Mouse (Mus musculus): ENCODE results near the gene Scfd2.

Scfd2 gene

DNA sequence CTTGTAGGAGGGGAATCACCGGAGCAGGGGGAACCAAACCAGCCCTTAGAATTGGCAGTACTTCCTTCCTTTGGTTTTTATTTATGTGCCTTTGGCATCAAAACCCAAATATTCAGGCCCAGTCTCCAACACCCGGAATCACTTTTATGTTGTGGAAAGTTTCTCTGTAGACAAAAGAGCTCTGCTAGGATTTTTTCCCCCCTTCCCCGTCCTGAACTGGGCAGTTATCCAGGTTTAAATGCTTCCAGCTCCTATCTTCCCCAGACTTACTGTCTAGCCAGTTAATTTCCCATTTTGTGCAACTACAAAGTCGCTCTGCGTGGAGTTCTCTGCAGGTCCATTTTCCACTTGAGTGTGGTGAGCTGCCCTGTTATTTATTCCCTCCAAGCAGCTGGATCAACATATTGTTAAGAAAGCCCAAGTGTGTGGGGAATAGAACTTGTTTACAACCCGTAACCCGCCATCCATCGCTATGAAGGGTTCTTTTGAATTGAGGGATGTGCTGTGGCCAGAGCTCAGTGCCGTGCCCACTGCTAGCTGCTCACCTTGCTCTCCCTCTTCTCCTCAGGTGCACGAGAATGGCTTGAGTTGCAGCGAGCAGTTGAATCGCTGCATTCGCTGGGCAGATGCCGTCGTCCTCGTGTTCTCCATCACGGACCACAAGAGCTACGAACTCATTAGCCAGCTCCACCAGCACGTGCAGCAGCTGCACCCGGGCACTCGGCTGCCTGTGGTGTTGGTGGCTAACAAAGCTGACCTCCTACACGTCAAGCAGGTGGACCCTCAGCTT, 333.8 kb downstream of the Scfd2 start:
- DNase-seq = peak; percentile 47

DNA sequence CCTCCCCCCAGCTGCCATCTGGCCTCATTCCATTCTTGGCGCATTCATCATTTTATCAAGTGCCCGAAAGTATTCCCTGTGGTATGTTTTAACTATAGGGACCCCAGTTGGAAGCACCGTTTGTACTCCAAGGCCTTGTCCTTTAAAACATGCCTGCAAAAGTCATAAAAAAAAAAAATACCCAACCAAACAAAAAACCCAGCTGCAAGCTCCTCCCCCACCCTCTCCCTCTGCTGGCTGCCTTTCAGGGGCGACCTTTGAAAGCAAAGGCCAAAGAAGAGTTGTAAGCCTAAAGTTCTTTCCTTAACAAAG, 335.3 kb downstream of the Scfd2 start:
- DNase-seq = peak; percentile 79

DNA sequence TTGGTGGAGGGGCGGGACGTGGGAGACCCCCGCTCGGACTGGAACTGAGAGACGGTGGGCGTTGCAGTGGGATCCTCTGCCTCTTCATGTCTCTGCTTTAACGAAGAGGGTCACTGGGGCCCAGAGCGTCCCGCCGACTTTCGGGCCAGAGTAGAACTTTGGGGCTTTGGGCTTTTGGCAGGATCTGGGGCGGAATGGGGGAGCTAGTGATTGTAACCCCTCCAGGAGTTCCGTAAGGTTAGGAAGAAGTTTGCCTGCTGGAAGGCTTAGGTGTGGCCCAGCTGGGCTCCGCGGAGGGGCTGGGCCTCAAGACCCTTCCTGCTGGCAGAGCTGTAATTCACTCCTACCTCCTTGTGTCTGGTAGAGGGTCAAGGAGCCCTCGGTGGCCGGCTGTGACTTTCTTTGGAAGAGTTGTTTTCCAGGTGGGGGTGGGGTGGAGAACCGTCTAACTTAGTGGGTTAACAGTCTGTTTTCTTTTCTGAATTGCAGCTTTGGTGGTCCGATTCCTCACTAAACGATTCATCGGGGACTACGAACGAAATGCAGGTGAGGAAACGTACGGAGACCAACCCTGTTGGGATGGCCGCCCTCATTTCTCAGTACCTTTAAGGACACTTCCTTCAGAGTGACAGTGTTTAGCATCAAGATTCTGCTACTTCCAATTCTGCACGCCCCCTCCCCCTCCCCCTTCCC, 335.8 kb downstream of the Scfd2 start:
- peak; percentile 39 for DNase-seq

DNA sequence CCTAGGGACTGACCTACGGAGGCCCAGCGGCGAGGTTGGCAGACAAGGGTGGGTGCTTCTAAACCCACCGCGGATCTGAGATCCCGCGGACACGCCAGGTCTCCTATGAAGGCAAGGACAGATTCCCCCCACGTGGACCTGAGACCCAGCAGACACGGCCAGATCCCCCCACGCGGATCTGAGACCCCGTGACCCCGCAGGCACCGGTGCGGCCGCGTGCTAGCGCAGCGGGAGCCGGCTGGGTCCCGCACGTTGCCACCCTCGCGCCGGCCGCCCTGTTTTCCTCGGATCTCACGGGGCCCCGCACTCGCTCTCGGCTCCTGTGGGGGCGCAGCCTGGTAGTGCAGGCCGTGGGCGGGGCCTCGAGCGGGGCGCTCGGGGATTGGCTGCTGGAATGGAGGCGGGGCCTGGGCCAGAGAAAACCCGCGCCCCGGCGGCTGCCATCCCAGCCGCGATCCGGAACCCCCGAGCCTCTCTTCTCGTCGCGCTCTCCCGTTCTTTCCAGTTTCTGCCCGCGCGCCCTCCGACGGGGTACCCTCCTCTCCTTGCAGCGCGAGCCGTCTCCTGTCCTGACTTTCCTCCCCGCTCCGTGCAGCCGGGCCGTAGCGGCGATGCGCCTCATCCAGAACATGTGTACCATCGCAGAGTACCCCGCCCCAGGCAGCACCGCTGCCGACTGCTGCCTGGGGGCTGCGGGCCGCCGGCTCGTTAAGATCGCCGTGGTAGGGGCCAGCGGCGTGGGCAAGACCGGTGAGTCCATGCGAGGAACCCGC, 336.5 kb downstream of the Scfd2 start, which contains the start of gene Rasl11b:
TSS of gene Rasl11b (plus strand) at position 446 of the 773 bp plus-strand sequence.
- peak; percentile 98 for DNase-seq

DNA sequence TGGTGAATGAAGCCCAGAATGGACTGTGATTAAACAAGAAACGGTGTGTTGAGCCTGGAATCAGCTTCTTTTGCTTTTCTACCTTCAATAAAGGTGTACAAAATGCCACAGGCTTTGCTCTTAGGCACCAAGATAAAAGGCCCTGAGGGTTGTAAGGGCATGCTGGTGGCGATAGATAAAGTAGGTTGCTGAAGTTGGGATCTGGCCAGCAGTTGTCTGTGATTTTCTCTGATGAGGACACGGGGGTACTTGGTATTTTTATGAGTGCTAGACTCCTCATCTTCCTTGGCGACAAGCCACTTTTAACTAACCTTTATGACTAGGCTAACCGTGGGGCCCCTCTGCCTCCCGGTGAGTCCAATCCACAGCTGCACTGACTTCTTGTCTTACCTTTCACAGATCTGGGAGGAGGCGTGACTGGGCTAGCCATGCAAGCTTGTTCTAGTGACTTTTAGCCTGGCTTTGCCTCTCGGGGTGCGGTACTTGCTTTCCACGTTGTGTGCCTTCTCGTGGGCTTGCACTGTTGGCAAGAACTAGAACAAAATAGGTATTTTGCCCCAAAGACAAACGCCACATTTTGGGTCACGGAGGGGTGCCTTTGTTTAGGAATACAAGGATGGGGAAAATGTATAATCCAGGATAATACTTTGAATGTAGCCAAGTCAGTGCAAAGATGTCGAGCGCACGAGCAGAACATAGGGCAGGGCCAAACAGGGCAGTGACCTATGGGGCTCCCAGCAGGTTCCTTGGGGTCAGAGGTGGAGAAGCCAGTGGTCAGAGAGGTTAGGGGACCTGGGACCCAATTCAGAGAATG, 337.3 kb downstream of the Scfd2 start:
- no peak for DNase-seq

DNA sequence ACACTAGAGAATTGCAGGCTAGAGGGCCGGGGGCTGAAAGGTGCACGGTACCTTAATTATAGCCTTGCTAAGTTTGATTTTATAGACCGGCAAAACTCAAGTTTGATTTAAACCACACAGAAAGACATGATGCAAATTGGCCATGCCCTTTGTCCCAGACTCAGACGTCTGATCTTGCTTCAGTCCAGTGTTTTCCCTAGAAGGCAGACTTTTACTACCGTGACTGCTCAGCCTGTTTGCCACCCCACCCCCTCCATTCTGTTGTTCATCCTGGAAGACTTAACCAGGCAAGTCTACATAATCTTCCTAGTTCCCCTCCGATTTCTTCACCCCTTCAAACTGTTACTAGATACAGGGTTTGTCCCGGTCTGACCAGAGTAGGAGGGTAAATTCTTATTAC, 337.9 kb downstream of the Scfd2 start:
- peak; percentile 43 for DNase-seq

DNA sequence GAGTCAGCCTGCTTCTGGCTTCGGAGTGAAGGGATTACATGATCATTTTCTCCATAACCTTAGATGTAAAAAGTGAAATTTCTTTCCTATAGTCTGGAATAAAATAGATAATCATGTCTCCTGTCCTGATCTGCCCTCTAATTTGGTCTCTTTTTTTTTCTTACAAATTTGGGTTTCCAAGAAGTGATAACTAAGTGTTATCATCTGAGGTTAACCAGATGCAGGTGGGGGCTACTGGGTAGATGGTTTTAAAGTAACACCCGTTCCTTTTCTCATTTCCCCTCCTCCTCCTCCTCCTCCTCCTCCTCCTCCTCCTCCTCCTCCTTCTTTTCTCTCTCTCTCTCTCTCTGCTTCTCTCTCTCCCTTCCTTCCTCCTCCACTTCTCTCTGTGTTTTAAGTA, 338.6 kb downstream of the Scfd2 start:
- no peak for DNase-seq

DNA sequence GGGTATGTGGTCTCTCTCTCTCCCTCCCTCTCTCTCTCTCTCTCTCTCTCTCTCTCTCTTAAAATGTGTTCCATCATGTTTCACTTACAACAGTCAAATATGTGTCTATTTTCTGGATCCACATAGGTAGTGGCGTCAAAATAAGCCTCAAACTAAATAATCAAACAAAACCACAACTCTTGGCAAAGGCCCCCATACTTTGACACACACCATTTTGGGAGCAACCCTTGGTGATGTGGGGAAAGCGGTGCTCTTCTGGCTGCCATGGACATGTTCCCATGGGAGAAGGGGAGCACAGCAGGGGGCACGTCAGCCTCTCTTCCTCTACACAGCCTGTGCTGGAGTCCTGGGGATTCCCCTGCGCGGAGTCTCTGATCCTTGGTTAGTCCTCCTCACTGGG, 340.6 kb downstream of the Scfd2 start:
- no peak for DNase-seq

DNA sequence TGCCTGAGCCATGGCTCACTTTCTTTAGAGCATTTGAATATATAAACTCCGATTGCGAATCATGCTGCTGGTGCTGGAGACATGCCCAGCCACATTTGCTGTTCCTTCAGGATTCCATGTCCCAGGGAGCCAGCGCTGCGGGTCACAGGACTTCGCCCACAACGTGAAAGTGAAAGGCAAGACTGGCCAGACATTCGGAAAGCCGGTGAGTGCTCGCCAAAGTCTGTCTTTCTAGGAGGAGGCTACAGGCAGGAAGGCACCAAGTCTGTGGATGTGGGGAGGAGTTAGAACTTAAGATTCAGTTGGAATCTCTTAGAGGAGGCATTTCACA, 341.4 kb downstream of the Scfd2 start:
- peak; percentile 62 for DNase-seq

DNA sequence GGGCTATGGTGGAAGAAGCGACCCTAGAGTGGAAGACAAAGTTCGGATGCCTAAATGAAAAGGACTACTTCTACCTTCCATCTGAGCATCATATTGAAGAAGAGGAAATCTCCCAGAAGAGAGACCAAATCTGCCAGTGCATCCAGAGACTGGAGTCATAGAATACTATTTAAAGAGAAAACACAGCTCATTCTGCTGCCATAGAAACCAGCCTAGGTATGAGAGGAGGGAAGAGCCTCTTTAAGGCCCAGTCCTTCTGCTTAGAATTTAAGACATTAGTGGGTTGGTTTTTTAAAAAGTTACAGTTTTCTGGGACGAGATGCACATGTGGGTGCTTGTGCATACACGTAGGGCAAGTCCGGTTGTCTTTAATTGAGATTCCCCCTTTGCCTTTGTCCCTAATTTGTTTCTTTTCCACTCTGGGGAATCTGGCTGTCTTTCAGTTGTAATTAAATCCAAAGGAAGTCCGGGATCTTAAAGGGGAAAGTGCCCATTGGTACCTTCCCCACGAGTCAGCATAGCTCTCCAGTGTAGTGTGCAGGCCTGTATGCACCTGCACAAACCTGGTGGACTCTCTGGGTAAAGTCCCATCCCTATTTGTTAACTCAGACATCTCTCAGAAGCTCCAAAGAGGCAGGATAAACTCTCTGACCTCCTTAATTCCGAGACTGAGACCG, 341.9 kb downstream of the Scfd2 start:
- DNase-seq = no peak

DNA sequence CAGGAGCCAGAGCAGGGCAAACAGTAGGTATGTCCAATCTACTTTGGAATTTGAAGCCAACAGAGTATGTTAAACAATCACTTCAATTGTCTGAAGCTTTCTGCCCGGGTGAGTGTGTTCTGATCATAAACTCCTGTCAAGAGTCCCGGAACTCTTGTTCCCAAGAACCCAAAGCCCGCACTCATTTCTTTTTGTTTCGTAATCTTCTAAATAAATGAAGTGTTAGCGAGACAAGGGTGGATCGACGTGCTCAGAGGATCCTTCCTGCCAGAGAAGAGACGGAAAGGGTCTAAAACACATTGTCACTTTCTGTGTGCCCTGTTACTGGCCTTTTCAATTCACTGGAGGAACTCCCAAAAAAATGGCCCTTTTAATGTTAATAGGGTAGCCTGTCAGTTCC, 342.7 kb downstream of the Scfd2 start:
- DNase-seq = no peak

DNA sequence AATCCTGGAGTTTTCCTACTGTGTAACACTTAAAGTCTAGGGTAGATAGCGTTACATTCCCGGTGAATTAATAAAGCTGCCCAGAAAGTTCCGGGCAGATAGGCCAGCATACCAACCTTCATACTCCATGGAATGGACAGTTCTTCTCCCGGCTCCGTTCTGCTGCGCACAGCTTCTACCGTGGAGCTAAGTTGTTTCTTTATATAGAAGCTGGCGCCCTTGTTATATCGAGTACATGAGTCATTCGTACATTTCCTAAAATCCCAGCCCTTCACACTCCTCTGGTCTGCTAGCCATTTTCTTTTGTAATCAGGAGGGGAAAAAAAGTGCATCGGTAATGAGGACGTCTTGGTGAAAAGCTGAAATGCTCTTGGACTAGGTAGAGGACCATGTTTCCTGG, 343.5 kb downstream of the Scfd2 start:
- no peak for DNase-seq

DNA sequence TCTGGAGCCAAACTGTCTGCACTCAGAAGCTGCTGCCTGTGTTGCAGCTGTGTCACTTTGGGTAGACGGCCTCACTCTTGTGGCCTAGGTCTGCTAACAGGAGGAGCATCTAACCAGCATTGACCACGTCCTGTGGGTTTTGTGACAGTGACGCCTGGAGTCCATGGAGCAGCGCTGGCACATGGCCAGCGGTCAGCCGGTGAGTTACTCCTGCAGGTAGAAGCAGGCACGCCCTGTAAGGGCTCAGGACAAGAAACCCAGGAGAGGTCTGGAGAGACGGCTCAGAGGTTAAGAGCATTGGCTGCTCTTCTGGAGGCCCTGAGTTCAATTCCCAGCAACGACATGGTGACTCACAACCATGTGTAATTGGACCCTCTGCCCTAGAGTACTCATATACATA, 347.0 kb downstream of the Scfd2 start:
- DNase-seq = no peak

DNA sequence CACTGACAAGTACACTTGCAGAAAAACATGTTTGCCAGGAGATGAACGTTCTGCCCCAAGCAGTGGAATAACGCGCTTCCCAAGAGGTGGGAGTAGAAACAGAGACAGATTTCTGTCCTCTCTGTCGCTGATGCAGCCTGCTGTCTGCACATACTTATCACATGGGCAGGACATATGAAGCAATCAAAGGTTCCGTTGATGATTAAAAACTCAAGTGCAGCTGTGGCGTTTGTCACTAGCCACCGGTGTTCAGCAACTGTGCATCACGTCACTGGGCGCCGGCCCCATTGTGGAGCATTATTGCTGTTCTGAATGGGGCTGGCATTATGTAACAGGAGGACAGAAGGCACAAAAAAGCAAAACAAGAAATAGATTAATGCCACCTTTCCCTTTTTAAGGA, 348.4 kb downstream of the Scfd2 start:
- no peak for DNase-seq

DNA sequence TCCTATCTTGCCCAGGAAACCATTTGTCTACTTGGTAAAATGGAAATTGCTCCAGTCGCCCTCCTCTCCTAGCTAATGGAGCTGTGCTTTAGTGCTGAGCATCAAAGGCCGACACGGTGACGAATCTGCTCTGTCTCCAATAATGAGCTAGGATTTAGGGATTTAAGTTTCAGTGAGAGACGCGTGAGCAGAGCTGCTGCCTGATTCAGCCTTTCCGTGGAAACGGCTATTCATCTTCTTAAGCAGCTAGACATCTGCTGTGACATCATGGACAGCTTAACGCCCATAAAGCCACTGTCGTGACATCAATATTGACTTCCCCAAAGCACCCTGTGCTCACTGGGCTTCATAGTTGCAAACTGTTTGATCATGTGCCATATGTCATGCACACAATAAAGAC, 351.3 kb downstream of the Scfd2 start:
- DNase-seq = no peak

DNA sequence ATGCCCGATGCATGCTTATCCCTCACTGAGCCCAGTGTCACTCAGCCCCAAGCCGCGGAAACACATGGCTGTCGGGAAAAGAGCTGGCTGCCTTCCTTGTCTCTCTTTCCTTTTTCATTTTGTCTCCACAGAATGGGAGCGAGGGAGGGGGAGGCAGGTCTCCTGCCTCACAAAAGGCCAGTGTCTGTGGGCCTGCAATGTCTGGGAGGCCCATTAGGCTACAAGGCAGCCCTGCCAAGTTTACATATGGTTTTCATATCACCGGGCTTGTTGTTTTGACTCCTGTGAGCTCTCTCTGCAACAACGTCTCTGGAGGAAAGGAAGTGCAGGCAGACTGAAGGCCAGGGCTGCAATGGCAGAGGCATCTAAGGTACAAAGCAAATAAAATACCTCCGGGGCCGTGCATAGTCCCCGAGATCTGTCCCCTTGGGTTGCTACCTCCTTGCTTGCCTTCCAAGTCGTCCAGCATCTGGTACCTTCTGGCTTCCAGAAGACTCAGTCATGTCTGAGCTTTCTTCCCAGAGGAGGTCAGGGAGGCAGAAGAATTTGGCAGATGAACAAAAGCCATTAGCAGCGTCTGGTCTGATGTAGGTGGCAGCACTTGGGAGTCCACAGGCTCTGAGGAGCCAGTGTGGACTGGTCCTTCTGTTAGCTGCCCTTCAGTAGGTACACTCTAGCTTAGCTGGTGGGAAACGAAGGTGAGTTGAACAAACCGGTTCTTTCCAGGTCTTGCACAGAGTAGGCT, 355.9 kb downstream of the Scfd2 start:
- peak; percentile 38 for DNase-seq

DNA sequence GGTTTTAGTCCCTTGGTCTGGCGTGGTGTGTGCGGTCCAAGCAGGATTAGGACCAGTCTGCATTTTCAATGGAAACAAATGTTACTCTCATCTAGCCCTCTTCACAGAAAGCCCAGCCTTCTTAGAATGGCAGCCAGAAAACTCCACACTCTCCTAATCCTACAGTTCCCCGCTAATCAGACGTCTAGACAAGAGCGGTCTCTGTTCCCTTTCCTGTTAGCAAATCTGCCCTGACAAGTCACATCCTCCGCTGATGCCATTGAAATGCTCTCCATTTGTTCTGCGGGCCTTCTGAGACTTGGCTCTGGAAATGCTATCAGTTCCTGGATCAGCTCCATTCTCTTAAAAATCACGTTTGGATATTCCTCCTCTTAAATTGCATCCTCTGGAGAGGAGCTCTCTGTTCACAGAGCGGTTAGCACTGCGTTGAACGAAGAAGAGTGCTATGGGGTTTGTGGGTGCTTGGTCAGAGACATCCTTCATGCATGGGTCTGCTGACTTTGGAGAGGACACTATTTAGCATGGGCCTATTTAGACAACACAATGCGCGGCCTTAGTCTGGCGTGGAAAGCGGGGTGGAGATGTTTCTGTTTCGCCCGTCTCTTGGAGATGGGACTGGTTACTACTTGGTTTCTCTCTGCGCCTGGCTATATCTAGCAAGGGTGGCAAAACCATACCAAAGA, 358.3 kb downstream of the Scfd2 start:
- DNase-seq = peak; percentile 55

DNA sequence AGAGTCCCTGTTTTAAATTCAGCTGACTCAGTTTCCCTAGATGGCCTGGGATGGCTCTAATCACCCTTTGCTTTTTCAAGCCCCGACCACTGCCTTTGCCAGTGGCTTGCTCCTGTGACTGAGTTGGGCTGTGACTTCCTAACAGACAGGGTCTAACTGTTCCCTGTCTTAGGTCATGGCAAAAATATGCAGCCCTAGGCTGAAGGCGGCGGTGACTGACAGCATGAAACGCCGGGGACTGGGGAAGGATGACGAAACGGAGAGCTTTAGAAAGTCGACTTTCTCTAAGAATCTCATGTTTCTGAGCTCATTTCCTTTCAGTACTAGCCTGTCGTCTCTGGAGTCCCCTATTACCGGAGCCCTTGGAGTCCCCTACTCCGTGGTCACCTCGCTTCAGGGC, 359.4 kb downstream of the Scfd2 start:
- peak; percentile 62 for DNase-seq

DNA sequence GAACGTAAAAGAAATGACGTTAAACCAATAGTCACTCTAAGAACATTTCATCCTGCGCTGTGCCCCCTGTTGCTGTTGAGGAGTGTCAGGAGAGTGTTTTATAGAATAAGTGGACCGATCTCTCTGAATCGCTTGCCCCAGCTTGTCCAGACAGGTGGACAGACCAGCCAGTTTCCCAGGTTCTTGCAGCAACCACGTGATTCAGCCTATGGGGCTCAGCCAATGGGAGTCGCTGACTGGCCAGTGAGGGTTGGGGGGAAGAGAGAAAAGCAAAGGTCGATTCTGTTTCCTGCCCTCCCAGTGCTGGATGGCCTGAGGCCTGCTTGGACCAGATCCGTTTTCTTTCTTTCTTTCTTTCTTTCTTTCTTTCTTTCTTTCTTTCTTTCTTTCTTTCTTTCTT, 359.8 kb downstream of the Scfd2 start:
- peak; percentile 58 for DNase-seq

DNA sequence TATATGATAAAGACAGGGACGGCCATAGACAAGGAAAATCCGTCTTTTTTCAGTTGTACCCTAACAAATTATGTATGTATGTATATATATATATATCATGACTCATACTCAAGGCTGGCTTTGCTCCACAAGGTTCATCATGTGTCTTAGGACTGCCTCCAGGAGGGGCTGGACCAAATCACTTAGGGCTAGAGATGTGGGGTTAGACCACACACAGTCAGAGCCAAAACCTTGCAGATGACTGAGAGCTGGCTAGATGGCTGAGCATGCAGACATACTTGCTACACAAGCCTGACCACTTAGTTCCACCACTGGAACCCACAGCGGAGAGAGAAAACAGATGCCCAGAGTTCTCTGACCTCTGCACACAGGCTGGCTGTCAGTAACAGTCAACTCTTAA, 363.5 kb downstream of the Scfd2 start:
- no peak for DNase-seq

DNA sequence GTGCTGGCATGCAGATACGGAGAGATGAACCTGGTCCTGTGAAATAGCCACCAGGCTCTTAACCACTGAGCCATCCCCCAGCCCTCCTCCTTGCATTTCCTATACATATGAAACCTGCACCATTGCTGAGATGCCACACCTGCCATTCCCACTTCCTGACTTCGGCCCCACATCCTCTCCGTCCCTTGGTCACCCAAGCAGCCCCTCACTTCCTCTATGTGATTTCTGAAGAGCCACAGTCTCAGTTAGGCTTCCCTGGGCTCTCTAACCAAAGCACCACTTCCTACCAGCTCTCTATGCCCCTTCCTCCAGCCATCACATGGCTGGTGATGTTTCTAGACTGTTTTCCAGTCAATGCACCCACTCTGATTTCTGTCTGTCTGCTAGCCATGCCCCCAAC, 364.9 kb downstream of the Scfd2 start:
- DNase-seq = no peak
